Mouse (Mus musculus) midbrain, postnatal 0 days (tissue): Measurements from ENCODE around the gene Heg1. TPM values are rescaled to one million over a fixed set of nuclear protein-coding genes. Genes with fewer than 3 reads are reported as not detected.

Experiments
- ATAC-seq: fragments of 200-750 bp; cut with Nextera tagmentation; 2 replicates; pipeline ENCODE4 v1.8.0; 2017; ENCODE audit warnings: moderate number of reproducible peaks, mild to moderate bottlenecking, moderate TSS enrichment, moderate library complexity; ENCODE audit not compliant: low FRiP score
- DNase-seq: peaks from one replicate; pipeline ENCODE4 v3.0.0-alpha.2; 2015; ENCODE audit warnings: low spot score
- H3K27ac ChIP-seq: fragments of 300-500 bp; sonication (generic); 2 replicates; pipeline ENCODE4 v1.5.1; 2014; ENCODE audit warnings: low read depth, mild to moderate bottlenecking, low read length, mixed read lengths
- H3K27me3 ChIP-seq: fragments of 300-500 bp; sonication (generic); 2 replicates; pipeline ENCODE4 v1.6.1; 2014; ENCODE audit warnings: low read length, control low read depth, mixed read lengths; ENCODE audit not compliant: insufficient read depth
- H3K36me3 ChIP-seq: fragments of 300-500 bp; sonication (generic); 2 replicates; pipeline ENCODE4 v1.6.1; 2014; ENCODE audit warnings: low read length, control low read depth, mixed read lengths; ENCODE audit not compliant: insufficient read depth
- H3K4me1 ChIP-seq: fragments of 300-500 bp; sonication (generic); 2 replicates; pipeline ENCODE4 v1.6.1; 2014; ENCODE audit warnings: mild to moderate bottlenecking, control low read depth, antibody characterized with exemption, low read length, mixed read lengths; ENCODE audit not compliant: insufficient read depth
- H3K4me2 ChIP-seq: fragments of 300-500 bp; sonication (generic); 2 replicates; pipeline ENCODE4 v1.6.1; 2014; ENCODE audit warnings: low read depth, mild to moderate bottlenecking, low read length, mixed read lengths; ENCODE audit not compliant: poor library complexity, severe bottlenecking
- H3K4me3 ChIP-seq: fragments of 300-500 bp; sonication (generic); 2 replicates; pipeline ENCODE4 v1.5.1; 2014; ENCODE audit warnings: low read depth, mild to moderate bottlenecking, low read length, moderate library complexity
- H3K9ac ChIP-seq: fragments of 300-500 bp; sonication (generic); replicated peaks from 2 replicates; pipeline ENCODE4 v1.6.1; 2014; ENCODE audit warnings: mild to moderate bottlenecking, low read length, moderate library complexity, mixed read lengths; ENCODE audit not compliant: poor library complexity, severe bottlenecking
- H3K9me3 ChIP-seq: fragments of 300-500 bp; sonication (generic); 2 replicates; pipeline ENCODE4 v1.6.1; 2016; ENCODE audit warnings: low read length, control low read depth
- CTCF ChIP-seq: IDR thresholded peaks from 2 replicates; pipeline ENCODE4 v1.5.1; 2016; ENCODE audit warnings: antibody characterized with exemption, mild to moderate bottlenecking
- WGBS: fragments of 180-500 bp; shearing (Covaris S2); extraction: QIAGEN DNeasy Blood & Tissue Kit; methylation state at CpG from one replicate; pipeline ENCODE4 v1.1.7; 2014; 5-methylcytosine and 5-hydroxymethylcytosine counted together
- polyA plus RNA-seq: library from polyadenylated mRNA; unstranded; fragments of >200 nt; fragmentation: Nextera tagmentation; extraction: Ambion mirVana; gene quantifications from 2 replicates; pipeline ENCODE4 v1.2.1, GENCODE M21; 2015
- total RNA-seq: library from RNA; depleted of rRNA; stranded (reverse); fragments of >200 nt; gene quantifications from 2 replicates; pipeline ENCODE4 v1.2.3, GENCODE M21; 2014

Heg1 gene
- total and polyA plus RNA-seq, 2 experiments from 2014 or later, result 7.2 to 19.5 TPM

GRCm38 (mm10) chr16:33714271-33714670 lies 30.1 kb downstream of the Heg1 start:
- H3K27me3 ChIP-seq, result no peaks in the 10 kb centered on the region
- whole genome bisulfite sequencing, result 14% methylated on average over 13 of the region's 13 CpGs
- no peaks in the 10 kb centered on the region for H3K36me3 ChIP-seq
- H3K9me3 ChIP-seq, result no peaks in the 10 kb centered on the region
- peak overlapping the region; percentile 46 for H3K4me2 ChIP-seq
- ATAC-seq (peak; percentile 62; the same call in 1 of the 2 replicates), DNase-seq (peak; percentile 55)
- peak; percentile 50 for TF ChIP-seq CTCF
- H3K27ac ChIP-seq, result no peak overlapping the region
- 0 out of 2 replicates have a peak overlapping the region, but pooled peaks have one; percentile 8 for H3K9ac ChIP-seq
- peak overlapping the region; percentile 26; the same call in 1 of the 2 replicates for H3K4me3 ChIP-seq
- no peaks in the 10 kb centered on the region for H3K4me1 ChIP-seq

GRCm38 (mm10) chr16:33723241-33723640 lies 39.1 kb downstream of the Heg1 start:
- Histone ChIP-seq H3K4me3 (no peak overlapping the region), H3K4me2 (no peak overlapping the region), H3K9me3 (no peaks in the 10 kb centered on the region), H3K36me3 (no peaks in the 10 kb centered on the region; the same call in 1 of the 2 replicates), H3K27ac (no peak overlapping the region), H3K4me1 (no peaks in the 10 kb centered on the region), H3K27me3 (no peaks in the 10 kb centered on the region), H3K9ac (no peak overlapping the region)
- peak; percentile 34 for TF ChIP-seq CTCF
- 98% methylated on average over 2 of the region's 2 CpGs for WGBS
- no peak for ATAC-seq
- no peak for DNase-seq

GRCm38 (mm10) chr16:33723983-33724382 lies 39.8 kb downstream of the Heg1 start:
- no peak overlapping the region for H3K4me3 ChIP-seq
- H3K4me1 ChIP-seq, result no peaks in the 10 kb centered on the region
- no peak overlapping the region for H3K4me2 ChIP-seq
- 95% methylated on average over 3 of the region's 3 CpGs for WGBS
- DNase-seq, result no peak
- H3K27me3 ChIP-seq, result no peaks in the 10 kb centered on the region
- no peak for ATAC-seq
- TF ChIP-seq CTCF, result peak; percentile 60
- H3K36me3 ChIP-seq, result no peaks in the 10 kb centered on the region; the same call in 1 of the 2 replicates
- H3K27ac ChIP-seq, result no peak overlapping the region
- no peak overlapping the region for H3K9ac ChIP-seq
- no peaks in the 10 kb centered on the region for H3K9me3 ChIP-seq

GRCm38 (mm10) chr16:33726261-33726660 lies 42.1 kb downstream of the Heg1 start:
- H3K27ac ChIP-seq, result no peak overlapping the region
- no peak overlapping the region for H3K9ac ChIP-seq
- H3K4me1 ChIP-seq, result no peaks in the 10 kb centered on the region
- DNase-seq, result no peak
- no peaks in the 10 kb centered on the region for H3K27me3 ChIP-seq
- no peak overlapping the region for H3K4me2 ChIP-seq
- H3K4me3 ChIP-seq, result no peak overlapping the region
- no peak for TF ChIP-seq CTCF
- H3K9me3 ChIP-seq, result no peaks in the 10 kb centered on the region
- 96% methylated on average over 17 of the region's 17 CpGs for WGBS
- ATAC-seq, result no peak
- H3K36me3 ChIP-seq, result no peaks in the 10 kb centered on the region; the same call in 1 of the 2 replicates

- no peaks in the 10 kb centered on the region for H3K4me1 ChIP-seq
- ATAC-seq (no peak), DNase-seq (no peak)
- no peaks in the 10 kb centered on the region for H3K27me3 ChIP-seq
- 94% methylated on average over 7 of the region's 7 CpGs for WGBS
- H3K9me3 ChIP-seq, result no peaks in the 10 kb centered on the region
- no peak for TF ChIP-seq CTCF
- no peak overlapping the region for H3K4me3 ChIP-seq
- H3K9ac ChIP-seq, result no peak overlapping the region
- no peak overlapping the region for H3K4me2 ChIP-seq
- H3K36me3 ChIP-seq, result no peaks in the 10 kb centered on the region; the same call in 1 of the 2 replicates
- H3K27ac ChIP-seq, result no peak overlapping the region
Measured at GRCm38 (mm10) chr16:33726892-33727291, 42.7 kb downstream of the Heg1 start.

- ATAC-seq, result no peak
Measured at GRCm38 (mm10) chr16:33728427-33728826, 44.3 kb downstream of the Heg1 start.

More at GRCm38 (mm10) chr16:33728427-33728826, 44.3 kb downstream of the Heg1 start:
- Histone ChIP-seq H3K27me3 (no peaks in the 10 kb centered on the region), H3K9ac (no peak overlapping the region), H3K36me3 (no peaks in the 10 kb centered on the region; the same call in 1 of the 2 replicates), H3K27ac (no peak overlapping the region), H3K4me3 (no peak overlapping the region), H3K4me1 (no peaks in the 10 kb centered on the region), H3K4me2 (0 out of 2 replicates have a peak overlapping the region, but pooled peaks have one; percentile 9), H3K9me3 (no peaks in the 10 kb centered on the region)
- peak; percentile 61 for TF ChIP-seq CTCF
- WGBS, result 43% methylated on average over 13 of the region's 13 CpGs
- DNase-seq, result peak; percentile 66
